Mouse (Mus musculus) spleen, adult 2 months (tissue): ENCODE data around the gene Ldlrad3.

Source experiments
- CTCF ChIP-seq: fragments of 200-500 bp; IDR thresholded peaks from 2 replicates; pipeline ENCODE4 v1.5.1; 2011; ENCODE audit warnings: mild to moderate bottlenecking, inconsistent platforms; ENCODE audit not compliant: insufficient read depth, insufficient read length, insufficient replicate concordance; ENCODE audit errors: extremely low read depth
- POLR2A ChIP-seq: fragments of 200-500 bp; IDR thresholded peaks from 2 replicates; pipeline ENCODE4 v1.6.1; 2011; ENCODE audit warnings: low read depth, low read length, inconsistent platforms

DNA sequence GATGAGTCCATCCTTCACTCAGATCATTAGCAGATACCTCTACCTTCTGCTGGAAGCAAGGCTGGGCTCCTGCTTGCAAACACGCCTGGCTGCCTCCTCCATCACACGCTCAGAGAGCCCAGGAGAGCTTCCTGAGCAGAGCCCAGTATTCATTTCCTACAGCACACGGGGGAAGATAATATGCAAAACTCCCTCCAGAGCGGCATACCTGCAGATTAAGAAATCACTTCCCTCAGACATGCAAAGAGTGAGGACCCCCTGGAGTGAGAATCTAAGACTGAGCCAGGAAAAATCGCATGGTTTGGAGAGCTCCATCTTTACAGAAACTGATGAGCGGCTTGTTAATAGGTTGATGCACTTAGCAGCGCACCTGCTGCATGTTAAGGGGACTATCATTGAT lies 158.9 kb downstream of the Ldlrad3 start:
- TF ChIP-seq POLR2A (no peak), CTCF (no peak)
